Mouse (Mus musculus): Measurements from ENCODE around the gene Ubxn1. TPM values are rescaled to one million over a fixed set of nuclear protein-coding genes. Genes with fewer than 3 reads are reported as not detected.

The Ubxn1 gene
- polyA plus RNA-seq, 1 experiment from 2014 or later = 168 TPM

- Histone ChIP-seq H3K9me3 (no peaks in the 10 kb centered on the region), H3K4me2 (replicated peaks) (peak overlapping the region; percentile 77), H3K36me3 (peaks cover 25% of the 10 kb centered on the region), H3K27ac (peak overlapping the region; percentile 98), H3K4me3 (replicated peaks) (peak overlapping the region; percentile 79), H3K27me3 (no peaks in the 10 kb centered on the region), H3K4me1 (replicated peaks) (peaks cover 41% of the 10 kb centered on the region), H3K9ac (replicated peaks) (peak overlapping the region; percentile 93)
- peak; percentile 31 for ATAC-seq
- 10% methylated on average over 29 of the region's 29 CpGs for WGBS
Measured at GRCm38 (mm10) chr19:8839908-8840791, 31.1 kb upstream of the Ubxn1 start.

DNA sequence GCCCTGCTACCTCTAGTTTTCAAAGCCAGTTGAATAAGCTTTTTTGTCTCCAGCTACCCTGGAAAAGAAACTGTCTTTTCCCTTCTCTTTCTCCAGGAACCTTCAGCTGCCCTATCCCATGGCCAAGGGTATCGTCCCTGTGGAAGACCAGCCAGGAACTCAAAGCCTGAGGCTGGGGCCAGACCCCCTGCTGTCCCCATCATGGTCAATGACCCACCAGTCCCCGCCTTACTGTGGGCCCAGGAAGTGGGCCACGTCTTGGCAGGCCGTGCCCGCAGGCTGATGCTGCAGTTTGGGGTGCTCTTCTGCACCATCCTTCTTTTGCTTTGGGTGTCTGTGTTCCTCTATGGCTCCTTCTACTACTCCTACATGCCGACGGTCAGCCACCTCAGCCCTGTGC, 30.3 kb upstream of the Ubxn1 start:
- 90% methylated on average over 7 of the region's 7 CpGs for WGBS
- no peak for ATAC-seq
- no peaks in the 10 kb centered on the region for H3K9me3 ChIP-seq
- H3K36me3 ChIP-seq = peaks cover 21% of the 10 kb centered on the region
- H3K4me1 ChIP-seq (replicated peaks) = peaks cover 41% of the 10 kb centered on the region
- H3K4me2 ChIP-seq (replicated peaks) = peak overlapping the region; percentile 77
- H3K9ac ChIP-seq (replicated peaks) = peak overlapping the region; percentile 93
- H3K4me3 ChIP-seq (replicated peaks) = peak overlapping the region; percentile 79
- no peak overlapping the region; the same call in 1 of the 2 replicates for H3K27ac ChIP-seq
- H3K27me3 ChIP-seq = no peaks in the 10 kb centered on the region

- no peak for ATAC-seq
- Histone ChIP-seq H3K27ac (no peak overlapping the region), H3K9me3 (no peaks in the 10 kb centered on the region), H3K4me2 (replicated peaks) (no peak overlapping the region), H3K4me3 (replicated peaks) (no peak overlapping the region), H3K9ac (replicated peaks) (no peak overlapping the region), H3K4me1 (replicated peaks) (peaks cover 36% of the 10 kb centered on the region), H3K27me3 (no peaks in the 10 kb centered on the region), H3K36me3 (peaks cover 40% of the 10 kb centered on the region)
- WGBS = 86% methylated on average over 6 of the region's 6 CpGs
Measured at GRCm38 (mm10) chr19:8842961-8843360, 28.3 kb upstream of the Ubxn1 start.

- no peak for ATAC-seq
- Histone ChIP-seq H3K36me3 (peaks cover 56% of the 10 kb centered on the region), H3K4me1 (replicated peaks) (peaks cover 23% of the 10 kb centered on the region), H3K27ac (no peak overlapping the region; the same call in 1 of the 2 replicates), H3K9me3 (no peaks in the 10 kb centered on the region), H3K9ac (replicated peaks) (no peak overlapping the region), H3K4me3 (replicated peaks) (no peak overlapping the region), H3K27me3 (no peaks in the 10 kb centered on the region), H3K4me2 (replicated peaks) (no peak overlapping the region)
- WGBS = 60% methylated on average over 5 of the region's 5 CpGs
Measured at GRCm38 (mm10) chr19:8844371-8845129, 26.7 kb upstream of the Ubxn1 start.

DNA sequence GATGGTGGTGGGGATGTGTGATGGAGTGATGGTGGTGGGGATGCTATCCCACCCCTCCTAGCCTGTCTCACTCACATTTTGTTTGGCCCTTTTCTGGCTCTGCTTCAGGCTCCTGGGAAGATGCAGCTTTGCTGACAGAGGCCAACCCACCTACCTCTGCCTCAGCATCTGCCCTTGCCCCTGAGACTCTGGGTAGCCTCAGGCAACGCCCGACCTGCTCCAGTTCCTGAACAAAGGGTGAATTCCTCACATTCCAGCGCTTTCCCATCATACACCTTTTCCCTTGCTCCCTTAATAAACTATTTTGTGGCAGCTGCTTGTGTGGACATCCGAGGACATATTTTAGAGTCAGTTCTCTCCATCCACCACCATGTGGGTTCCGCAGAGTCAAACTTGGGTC, 22.9 kb upstream of the Ubxn1 start:
- no peaks in the 10 kb centered on the region for H3K9me3 ChIP-seq
- no peaks in the 10 kb centered on the region for H3K4me1 ChIP-seq (replicated peaks)
- WGBS = 81% methylated on average over 5 of the region's 5 CpGs
- H3K9ac ChIP-seq (replicated peaks) = no peak overlapping the region
- H3K4me2 ChIP-seq (replicated peaks) = no peak overlapping the region
- no peak overlapping the region for H3K4me3 ChIP-seq (replicated peaks)
- H3K36me3 ChIP-seq = peaks cover 38% of the 10 kb centered on the region
- H3K27ac ChIP-seq = no peak overlapping the region
- no peaks in the 10 kb centered on the region for H3K27me3 ChIP-seq
- ATAC-seq = no peak

GRCm38 (mm10) chr19:8850402-8850901, 20.8 kb upstream of the Ubxn1 start, which contains the start of gene Lrrn4cl:
TSS of gene Lrrn4cl (plus strand) at chr19:8850768.
- no peak within 1 kb of the TSS for H3K4me3 ChIP-seq (replicated peaks)

GRCm38 (mm10) chr19:8851639-8852038, 19.7 kb upstream of the Ubxn1 start:
- no peak for ATAC-seq
- Histone ChIP-seq H3K27me3 (no peaks in the 10 kb centered on the region), H3K4me2 (replicated peaks) (no peak overlapping the region), H3K4me3 (replicated peaks) (no peak overlapping the region), H3K9ac (replicated peaks) (no peak overlapping the region), H3K36me3 (peaks cover 28% of the 10 kb centered on the region), H3K9me3 (no peaks in the 10 kb centered on the region), H3K27ac (no peak overlapping the region), H3K4me1 (replicated peaks) (no peaks in the 10 kb centered on the region)
- 47% methylated on average over 7 of the region's 7 CpGs for WGBS

More at GRCm38 (mm10) chr19:8850402-8850901, 20.8 kb upstream of the Ubxn1 start, which contains the start of gene Lrrn4cl:
- 0 out of 2 replicates have a peak, but pooled peaks have one; percentile 20 for ATAC-seq
- WGBS = 40% methylated on average over 7 of the region's 7 CpGs
- no peaks in the 10 kb centered on the region for H3K4me1 ChIP-seq (replicated peaks)
- H3K9ac ChIP-seq (replicated peaks) = no peak within 1 kb of the TSS; the same call in 1 of the 2 replicates
- H3K27me3 ChIP-seq = no peaks in the 10 kb centered on the region
- peaks cover 38% of the 10 kb centered on the region for H3K36me3 ChIP-seq
- no peaks in the 10 kb centered on the region for H3K9me3 ChIP-seq
- no peak within 1 kb of the TSS for H3K27ac ChIP-seq
- H3K4me2 ChIP-seq (replicated peaks) = no peak within 1 kb of the TSS

DNA sequence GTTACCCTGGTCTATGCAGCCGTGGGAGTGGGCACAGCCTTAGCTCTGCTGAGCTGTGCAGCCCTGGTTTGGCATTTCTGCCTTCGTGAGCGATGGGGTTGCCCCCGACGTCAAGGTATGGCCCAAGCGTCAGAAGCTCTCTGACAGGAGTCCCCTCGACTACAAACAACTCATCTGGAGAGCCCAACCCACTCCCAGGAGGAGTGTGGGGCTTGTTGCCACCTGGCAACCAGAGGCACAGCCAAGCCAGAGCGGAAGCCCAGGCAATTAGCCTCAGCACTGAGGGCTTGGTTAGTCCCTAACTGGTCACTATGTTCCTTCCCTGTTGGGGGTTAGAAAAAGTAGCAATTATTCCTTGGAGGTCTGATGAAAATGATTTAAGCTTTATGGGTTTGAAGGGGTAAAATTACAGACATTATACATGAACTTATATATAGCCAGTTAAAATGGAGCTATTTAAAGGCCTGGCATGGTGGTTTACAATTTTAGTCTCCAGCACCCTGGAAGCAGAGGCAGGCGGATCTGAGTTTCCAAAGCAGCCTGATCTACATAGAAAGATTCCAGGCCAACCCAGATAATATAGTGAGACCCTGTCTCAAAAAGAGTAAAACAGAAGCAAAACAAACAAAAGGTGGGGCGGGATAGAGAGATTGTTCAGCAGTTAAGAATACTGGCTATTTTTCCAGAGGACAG, 18.9 kb upstream of the Ubxn1 start:
- no peak for ATAC-seq
- no peaks in the 10 kb centered on the region for H3K27me3 ChIP-seq
- H3K9ac ChIP-seq (replicated peaks) = no peak overlapping the region
- no peaks in the 10 kb centered on the region for H3K9me3 ChIP-seq
- H3K36me3 ChIP-seq = peaks cover 21% of the 10 kb centered on the region
- 68% methylated on average over 10 of the region's 10 CpGs for WGBS
- no peak overlapping the region for H3K27ac ChIP-seq
- no peaks in the 10 kb centered on the region for H3K4me1 ChIP-seq (replicated peaks)
- no peak overlapping the region for H3K4me3 ChIP-seq (replicated peaks)
- H3K4me2 ChIP-seq (replicated peaks) = no peak overlapping the region

- ATAC-seq = no peak
- Histone ChIP-seq H3K27ac (no peak overlapping the region), H3K4me1 (replicated peaks) (no peaks in the 10 kb centered on the region), H3K9ac (replicated peaks) (no peak overlapping the region), H3K9me3 (no peaks in the 10 kb centered on the region), H3K4me3 (replicated peaks) (no peak overlapping the region), H3K4me2 (replicated peaks) (no peak overlapping the region), H3K36me3 (peaks cover 14% of the 10 kb centered on the region), H3K27me3 (no peaks in the 10 kb centered on the region)
- WGBS = 84% methylated on average over 3 of the region's 3 CpGs
Measured at GRCm38 (mm10) chr19:8853117-8853516, 18.2 kb upstream of the Ubxn1 start.

DNA sequence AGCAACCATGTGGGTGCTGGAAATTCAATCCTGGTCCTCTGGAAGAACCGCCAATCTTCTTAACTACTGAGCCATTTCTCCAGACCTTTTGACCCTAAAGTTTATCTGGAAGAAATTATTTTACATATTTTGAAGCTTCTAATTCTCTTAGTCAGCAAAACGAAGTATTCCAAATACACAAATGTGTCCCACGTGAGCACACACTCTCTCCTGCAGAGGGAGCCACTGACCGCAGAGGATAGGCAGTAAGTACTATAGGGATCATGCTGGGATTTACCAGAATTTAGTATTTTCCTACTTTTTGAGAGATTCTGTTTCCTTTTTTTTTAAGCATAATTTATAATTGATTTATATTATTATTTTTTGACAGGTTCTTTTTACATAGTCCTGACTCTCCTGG, 13.6 kb upstream of the Ubxn1 start:
- no peak overlapping the region for H3K4me2 ChIP-seq (replicated peaks)
- ATAC-seq = no peak
- 48% methylated on average over 4 of the region's 4 CpGs for WGBS
- no peak overlapping the region for H3K27ac ChIP-seq
- no peaks in the 10 kb centered on the region for H3K36me3 ChIP-seq
- H3K27me3 ChIP-seq = no peaks in the 10 kb centered on the region
- no peaks in the 10 kb centered on the region for H3K9me3 ChIP-seq
- no peak overlapping the region for H3K9ac ChIP-seq (replicated peaks)
- no peak overlapping the region for H3K4me3 ChIP-seq (replicated peaks)
- no peaks in the 10 kb centered on the region for H3K4me1 ChIP-seq (replicated peaks)

GRCm38 (mm10) chr19:8859018-8859417, 12.3 kb upstream of the Ubxn1 start:
- H3K4me3 ChIP-seq (replicated peaks) = no peak overlapping the region

More at GRCm38 (mm10) chr19:8859018-8859417, 12.3 kb upstream of the Ubxn1 start:
- ATAC-seq = 0 out of 2 replicates have a peak, but pooled peaks have one; percentile 24
- WGBS = 21% methylated on average over 1 of the region's 1 CpGs
- no peak overlapping the region for H3K27ac ChIP-seq
- H3K27me3 ChIP-seq = no peaks in the 10 kb centered on the region
- H3K9me3 ChIP-seq = no peaks in the 10 kb centered on the region
- H3K4me1 ChIP-seq (replicated peaks) = no peaks in the 10 kb centered on the region
- no peak overlapping the region for H3K9ac ChIP-seq (replicated peaks)
- no peaks in the 10 kb centered on the region for H3K36me3 ChIP-seq
- no peak overlapping the region for H3K4me2 ChIP-seq (replicated peaks)
